Mouse (Mus musculus) neural tube, embryonic 11.5 days (tissue): Measurements from ENCODE around the gene Clic3. TPM values are rescaled to one million over a fixed set of nuclear protein-coding genes. Genes with fewer than 3 reads are reported as not detected.

Experiments used
- ATAC-seq: fragments of 200-750 bp; cut with Nextera tagmentation; 2 replicates; pipeline ENCODE4 v1.8.0; 2017; ENCODE audit warnings: moderate number of reproducible peaks, mild to moderate bottlenecking, moderate TSS enrichment, moderate library complexity; ENCODE audit not compliant: insufficient read depth, low FRiP score, low TSS enrichment
- DNase-seq: peaks from one replicate; pipeline ENCODE4 v3.0.0-alpha.2; 2015; ENCODE audit warnings: low spot score
- H3K27ac ChIP-seq: fragments of 300-500 bp; sonication (generic); 2 replicates; pipeline ENCODE4 v1.5.1; 2014; ENCODE audit warnings: low read depth, mild to moderate bottlenecking, low read length
- H3K27me3 ChIP-seq: fragments of 300-500 bp; sonication (generic); 2 replicates; pipeline ENCODE4 v1.6.1; 2014; ENCODE audit warnings: mild to moderate bottlenecking, low read length, mixed read lengths; ENCODE audit not compliant: control insufficient read depth, insufficient read depth
- H3K36me3 ChIP-seq: fragments of 300-500 bp; sonication (generic); 2 replicates; pipeline ENCODE4 v1.6.1; 2014; ENCODE audit warnings: mild to moderate bottlenecking, low read length, moderate library complexity, mixed read lengths; ENCODE audit not compliant: control insufficient read depth, insufficient read depth
- H3K4me1 ChIP-seq: fragments of 300-500 bp; sonication (generic); 2 replicates; pipeline ENCODE4 v1.6.1; 2014; ENCODE audit warnings: low read length, mixed read lengths; ENCODE audit not compliant: control insufficient read depth, insufficient read depth
- H3K4me2 ChIP-seq: fragments of 300-500 bp; sonication (generic); 2 replicates; pipeline ENCODE4 v1.6.1; 2014; ENCODE audit warnings: low read depth, mild to moderate bottlenecking, moderate library complexity
- H3K4me3 ChIP-seq: fragments of 300-500 bp; sonication (generic); 2 replicates; pipeline ENCODE4 v1.5.1; 2014; ENCODE audit warnings: low read depth, low read length
- H3K9ac ChIP-seq: fragments of 300-500 bp; sonication (generic); 2 replicates; pipeline ENCODE4 v1.6.1; 2014; ENCODE audit warnings: mild to moderate bottlenecking, low read length
- H3K9me3 ChIP-seq: fragments of 300-500 bp; sonication (generic); 2 replicates; pipeline ENCODE4 v1.6.1; 2016; ENCODE audit warnings: low read length; ENCODE audit not compliant: control insufficient read depth
- WGBS: fragments of 180-500 bp; shearing (Covaris S2); extraction: QIAGEN DNeasy Blood & Tissue Kit; methylation state at CpG from one replicate; pipeline ENCODE4 v1.1.7; 2014; 5-methylcytosine and 5-hydroxymethylcytosine counted together
- polyA plus RNA-seq: library from polyadenylated mRNA; unstranded; fragments of >200 nt; fragmentation: Nextera tagmentation; extraction: Ambion mirVana; gene quantifications from 2 replicates; pipeline ENCODE4 v1.2.1, GENCODE M21; 2014

The Clic3 gene
- polyA plus RNA-seq, 1 experiment from 2014 or later, result 0.89 TPM

DNA sequence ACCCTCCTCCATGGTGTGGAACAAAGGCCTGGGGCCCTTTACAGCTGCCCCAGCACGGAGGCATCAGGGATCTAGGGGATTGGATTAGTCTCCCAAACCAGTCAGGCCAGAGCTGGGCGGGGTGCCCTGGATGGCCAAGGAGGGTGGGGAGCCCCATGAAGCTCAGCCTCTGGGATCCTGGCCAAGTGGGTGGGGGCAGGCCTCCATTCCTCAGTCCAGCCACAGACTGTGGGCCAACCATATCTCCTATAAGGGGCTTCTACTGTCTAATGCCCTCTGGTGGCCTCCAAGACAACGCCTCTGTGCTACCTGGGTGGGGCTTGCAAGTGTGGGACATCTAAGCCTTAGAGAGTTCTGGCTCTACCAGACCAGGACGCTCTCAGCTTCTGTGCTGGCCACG is 2.3 kb downstream of the Clic3 start:
- ATAC-seq (no peak), DNase-seq (no peak)
- Histone ChIP-seq H3K4me3 (no peak overlapping the region), H3K36me3 (no peaks in the 10 kb centered on the region), H3K4me1 (peaks cover 5% of the 10 kb centered on the region), H3K9me3 (no peaks in the 10 kb centered on the region), H3K9ac (no peak overlapping the region), H3K27ac (no peak overlapping the region), H3K4me2 (no peak overlapping the region), H3K27me3 (no peaks in the 10 kb centered on the region)
- WGBS, result 84% methylated on average over 5 of the region's 5 CpGs

DNA sequence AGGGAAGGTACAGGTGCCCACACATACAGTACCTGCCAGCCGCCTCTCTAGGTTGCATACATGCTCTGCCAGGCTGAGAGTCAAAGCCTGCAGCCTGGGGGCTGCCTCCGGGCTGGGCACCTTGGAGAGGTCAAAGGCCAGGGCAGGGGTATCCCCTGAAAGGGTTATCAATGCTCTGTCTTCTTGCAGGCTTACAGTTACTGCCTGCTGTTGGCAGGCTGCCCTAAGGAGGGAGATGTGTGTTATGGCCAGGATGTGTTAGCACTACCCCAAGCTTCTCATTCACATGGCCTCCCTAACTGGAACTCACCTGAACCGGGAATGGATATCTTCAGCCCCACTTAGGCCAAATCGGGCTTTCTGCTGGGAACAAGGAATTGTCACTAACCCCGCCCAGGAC is 3.5 kb downstream of the Clic3 start:
- H3K4me2 ChIP-seq, result peak overlapping the region; percentile 67
- H3K27me3 ChIP-seq, result no peaks in the 10 kb centered on the region
- peak; percentile 20; the same call in 1 of the 2 replicates for ATAC-seq
- H3K4me3 ChIP-seq, result peak overlapping the region; percentile 73
- no peak overlapping the region for H3K27ac ChIP-seq
- H3K4me1 ChIP-seq, result peaks cover 5% of the 10 kb centered on the region
- no peak for DNase-seq
- peak overlapping the region; percentile 56 for H3K9ac ChIP-seq
- no peaks in the 10 kb centered on the region for H3K9me3 ChIP-seq
- WGBS, result 40% methylated on average over 5 of the region's 5 CpGs
- no peaks in the 10 kb centered on the region for H3K36me3 ChIP-seq

DNA sequence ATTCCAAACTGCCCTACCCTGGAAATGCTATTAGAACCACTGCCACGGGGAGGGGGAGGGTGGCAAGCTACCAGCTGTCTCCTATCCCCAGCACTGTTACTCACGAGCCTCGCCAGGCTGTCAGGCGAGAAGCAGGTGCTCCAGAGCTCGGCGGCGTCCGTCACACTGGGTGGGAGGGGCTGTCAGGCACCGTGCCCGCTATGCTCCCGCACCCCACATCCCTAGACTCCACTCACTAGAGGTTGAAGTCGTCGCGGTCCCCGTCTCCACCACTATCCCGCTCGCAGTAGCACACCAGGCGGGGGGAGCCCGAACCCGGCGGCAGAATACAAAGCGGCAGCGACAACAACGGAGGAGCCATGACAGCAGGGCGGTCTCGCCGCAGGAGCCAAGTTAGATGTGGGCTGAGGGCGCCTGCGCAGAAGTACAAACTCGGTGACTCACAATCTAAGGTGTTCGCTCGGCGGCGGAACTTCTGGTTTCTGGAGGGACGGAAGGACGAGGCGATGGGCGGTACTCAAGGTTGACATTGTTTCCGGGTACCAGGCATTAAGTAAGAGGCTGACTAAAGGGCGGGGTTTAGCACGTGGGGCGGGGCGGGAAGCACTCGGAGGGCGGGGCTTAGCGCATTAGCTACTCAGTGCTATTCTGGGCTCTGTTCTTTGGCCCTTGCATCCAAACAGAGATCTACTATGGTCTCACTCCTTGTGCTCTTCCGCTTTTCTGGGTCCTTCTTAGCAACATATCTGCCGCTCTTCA is 4.1 kb downstream of the Clic3 start, which contains the start of gene Paxx:
Paxx (minus strand) TSS at position 544 of the 759 bp plus-strand sequence.
- Histone ChIP-seq H3K27me3 (no peaks in the 10 kb centered on the region), H3K4me3 (peak within 1 kb of the TSS; percentile 73), H3K9me3 (no peaks in the 10 kb centered on the region), H3K36me3 (no peaks in the 10 kb centered on the region; the same call in 1 of the 2 replicates), H3K27ac (peak within 1 kb of the TSS; percentile 68; the same call in 1 of the 2 replicates), H3K4me2 (peak within 1 kb of the TSS; percentile 67), H3K4me1 (peaks cover 5% of the 10 kb centered on the region), H3K9ac (peak within 1 kb of the TSS; percentile 56)
- ATAC-seq, result peak; percentile 87
- peak; percentile 90 for DNase-seq
- WGBS, result 1% methylated on average over 48 of the region's 48 CpGs

DNA sequence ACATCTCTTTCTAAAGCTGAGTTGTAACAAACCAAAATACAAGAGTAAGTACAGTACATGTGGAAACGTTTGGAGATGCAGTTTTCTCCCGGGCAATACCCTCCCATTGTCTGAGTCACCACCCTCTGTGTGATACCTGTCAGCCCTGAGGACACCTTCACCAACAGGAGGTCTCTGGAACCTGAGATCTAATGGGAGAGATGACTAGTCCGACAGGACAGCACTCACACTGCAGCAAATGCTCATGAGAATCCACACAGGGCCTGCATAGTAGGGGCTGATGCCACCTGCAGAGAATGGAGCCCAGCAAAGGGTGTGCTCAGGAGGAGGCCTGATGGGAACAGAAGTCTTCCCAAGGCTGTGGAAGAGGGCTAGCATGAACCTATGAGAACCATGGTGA is 4.8 kb downstream of the Clic3 start:
- Histone ChIP-seq H3K27me3 (no peaks in the 10 kb centered on the region), H3K4me2 (peak overlapping the region; percentile 67), H3K4me3 (peak overlapping the region; percentile 73), H3K4me1 (peaks cover 5% of the 10 kb centered on the region), H3K9me3 (no peaks in the 10 kb centered on the region), H3K9ac (peak overlapping the region; percentile 56), H3K27ac (no peak overlapping the region; the same call in 1 of the 2 replicates), H3K36me3 (no peaks in the 10 kb centered on the region; the same call in 1 of the 2 replicates)
- DNase-seq (no peak), ATAC-seq (no peak)
- 30% methylated on average over 3 of the region's 3 CpGs for WGBS

DNA sequence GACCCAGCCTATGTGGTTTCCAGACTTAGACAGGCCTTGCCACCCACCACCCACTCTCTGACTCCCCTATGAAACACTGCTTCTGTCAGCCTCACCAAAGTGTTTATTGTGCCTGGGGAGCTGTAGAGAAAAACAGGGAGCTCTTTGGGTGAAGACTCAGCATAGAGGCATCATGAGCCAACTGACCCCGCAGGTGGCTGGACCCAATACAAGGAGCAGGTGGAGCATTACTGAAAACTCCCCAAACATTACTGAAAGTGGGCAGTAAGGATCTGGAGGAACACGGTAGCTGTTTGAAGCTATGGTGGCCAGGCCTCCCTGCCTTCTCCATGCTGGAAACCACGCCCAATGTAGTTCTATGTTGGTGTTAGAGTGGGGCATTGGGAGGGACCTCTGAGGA is 7.0 kb downstream of the Clic3 start:
- Histone ChIP-seq H3K4me1 (peaks cover 5% of the 10 kb centered on the region), H3K27ac (no peak overlapping the region), H3K36me3 (no peaks in the 10 kb centered on the region; the same call in 1 of the 2 replicates), H3K9ac (no peak overlapping the region), H3K9me3 (no peaks in the 10 kb centered on the region), H3K27me3 (no peaks in the 10 kb centered on the region), H3K4me3 (no peak overlapping the region), H3K4me2 (no peak overlapping the region)
- WGBS, result 83% methylated on average over 3 of the region's 3 CpGs
- ATAC-seq (no peak), DNase-seq (no peak)

DNA sequence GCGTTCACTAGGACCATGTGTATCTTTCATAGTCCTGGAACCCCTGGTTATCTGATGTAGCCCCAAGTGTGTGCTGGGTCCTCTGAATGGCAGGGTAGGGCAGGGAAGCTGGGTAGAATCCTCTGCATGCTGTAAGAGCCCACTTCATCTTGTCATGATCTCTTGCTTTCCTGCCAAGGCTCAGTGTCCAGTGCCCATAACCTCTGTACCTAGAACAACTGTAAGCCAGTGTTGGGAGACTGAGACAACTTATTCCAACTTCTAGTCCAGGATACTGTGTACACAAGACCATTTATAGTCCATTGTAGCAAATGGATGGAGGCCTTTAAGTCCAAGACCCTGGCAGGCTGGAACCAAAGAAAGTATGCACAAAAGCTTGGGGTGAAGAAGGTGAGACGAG is 8.6 kb downstream of the Clic3 start:
- 79% methylated on average over 2 of the region's 2 CpGs for WGBS
- DNase-seq, result no peak
- no peak overlapping the region for H3K4me2 ChIP-seq
- H3K27me3 ChIP-seq, result no peaks in the 10 kb centered on the region
- H3K4me1 ChIP-seq, result peaks cover 5% of the 10 kb centered on the region
- no peak overlapping the region for H3K9ac ChIP-seq
- H3K36me3 ChIP-seq, result no peaks in the 10 kb centered on the region; the same call in 1 of the 2 replicates
- H3K4me3 ChIP-seq, result no peak overlapping the region
- no peak overlapping the region for H3K27ac ChIP-seq
- H3K9me3 ChIP-seq, result no peaks in the 10 kb centered on the region
- no peak for ATAC-seq

DNA sequence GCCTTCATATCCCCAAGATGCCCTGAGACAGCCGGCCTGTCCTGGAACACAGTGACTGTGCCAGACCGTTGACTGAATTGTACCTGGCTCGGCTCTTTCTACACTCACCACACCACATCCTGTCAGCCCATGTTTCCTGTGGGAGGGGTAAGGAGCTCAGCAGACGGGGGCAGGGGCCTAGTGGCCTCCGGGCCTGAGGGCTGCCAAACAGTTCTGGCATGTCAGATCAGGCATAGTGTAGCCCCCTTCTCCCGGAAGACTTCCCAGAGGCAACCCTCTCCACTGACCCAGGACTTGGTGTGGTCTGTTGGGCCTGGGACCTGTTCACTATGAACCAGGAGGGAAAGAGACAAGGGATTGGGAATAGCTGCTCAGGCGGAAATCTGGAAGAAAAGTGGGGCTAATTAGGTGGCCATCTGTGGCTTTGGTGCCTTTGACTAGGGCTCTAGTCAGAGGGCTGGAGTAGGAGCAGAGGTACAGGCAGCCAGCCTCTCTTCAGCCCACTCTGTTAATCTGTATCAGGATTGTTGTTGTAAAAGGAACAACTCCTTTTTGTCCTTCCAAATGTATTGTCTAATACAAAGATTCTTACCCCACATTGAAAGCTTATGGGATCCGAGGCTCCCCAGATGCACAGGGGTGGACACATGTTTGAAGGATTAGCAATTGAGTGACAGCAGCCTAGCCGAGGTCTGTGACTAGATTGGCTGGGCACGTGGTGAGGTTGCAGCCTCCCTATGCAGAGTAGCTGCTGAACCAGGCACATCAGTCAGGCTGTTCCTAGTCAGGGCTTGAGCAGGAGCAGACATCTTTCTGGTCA is 9.4 kb downstream of the Clic3 start:
- DNase-seq, result no peak
- 50% methylated on average over 10 of the region's 10 CpGs for WGBS

DNA sequence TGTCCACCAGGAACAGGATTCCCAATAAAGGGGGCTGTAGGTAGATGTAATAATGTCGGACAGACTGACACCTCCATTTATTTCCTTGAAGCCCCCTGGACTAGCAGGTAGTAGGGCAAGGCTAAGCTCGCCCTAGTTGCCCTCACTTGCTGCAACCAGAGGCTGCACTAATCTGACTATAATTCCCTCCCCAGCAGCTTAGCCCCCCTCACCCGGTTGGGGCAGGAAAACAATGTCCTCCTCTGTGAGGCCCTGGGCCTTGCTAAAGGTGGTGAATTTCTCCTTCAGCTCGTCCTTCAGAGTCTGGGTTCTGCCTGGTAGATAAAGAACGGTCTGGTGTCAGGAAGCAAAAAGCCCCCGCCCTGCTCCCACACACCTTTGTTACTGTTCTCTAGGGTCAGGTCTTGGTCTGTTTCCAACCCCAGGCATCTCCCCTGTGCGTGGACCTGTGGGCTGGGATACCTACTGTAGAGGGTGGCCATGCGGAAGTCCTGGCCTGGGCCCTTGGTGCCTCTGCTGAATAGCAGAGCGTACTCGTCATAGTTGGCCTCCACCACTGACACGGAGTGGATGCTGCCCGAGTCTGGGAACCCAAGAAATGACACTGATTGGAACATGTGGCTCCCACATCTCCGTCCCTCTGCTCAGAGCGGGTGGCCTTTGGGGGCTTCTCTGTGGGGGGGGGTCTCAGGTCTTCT is 11.1 kb downstream of the Clic3 start:
- no peaks in the 10 kb centered on the region; the same call in 1 of the 2 replicates for H3K36me3 ChIP-seq
- no peak overlapping the region for H3K9ac ChIP-seq
- ATAC-seq, result no peak
- no peak for DNase-seq
- no peak overlapping the region for H3K4me2 ChIP-seq
- no peak overlapping the region for H3K27ac ChIP-seq
- H3K4me3 ChIP-seq, result no peak overlapping the region
- H3K27me3 ChIP-seq, result no peaks in the 10 kb centered on the region
- H3K4me1 ChIP-seq, result no peaks in the 10 kb centered on the region
- no peaks in the 10 kb centered on the region for H3K9me3 ChIP-seq
- WGBS, result 85% methylated on average over 14 of the region's 14 CpGs

More for the DNA sequence above, 9.4 kb downstream of the Clic3 start:
- no peak overlapping the region for H3K9ac ChIP-seq
- H3K4me3 ChIP-seq, result no peak overlapping the region
- H3K4me1 ChIP-seq, result peaks cover 5% of the 10 kb centered on the region
- H3K36me3 ChIP-seq, result no peaks in the 10 kb centered on the region; the same call in 1 of the 2 replicates
- no peaks in the 10 kb centered on the region for H3K9me3 ChIP-seq
- H3K27ac ChIP-seq, result no peak overlapping the region
- H3K27me3 ChIP-seq, result no peaks in the 10 kb centered on the region
- H3K4me2 ChIP-seq, result no peak overlapping the region
- no peak for ATAC-seq
